Mouse (Mus musculus) limb, embryonic 12.5 days (tissue): ENCODE measurements around the gene Tom1l2. TPM values are rescaled to one million over a fixed set of nuclear protein-coding genes. Genes with fewer than 3 reads are reported as not detected.

Source experiments
- microRNA-seq: library from miRNA; unstranded; fragments of <30 nt; microRNA quantifications from one replicate; pipeline ENCODE4, GENCODE M21; 2017
- polyA plus RNA-seq: library from polyadenylated mRNA; unstranded; fragments of >200 nt; fragmentation: Nextera tagmentation; extraction: Ambion mirVana; gene quantifications from 2 replicates; pipeline ENCODE4 v1.2.1, GENCODE M21; 2016

Tom1l2 gene
- polyA plus RNA-seq, 1 experiment from 2014 or later: 21.6 TPM

Small RNA genes lying within 50 kb of the gene (microRNA-seq; reads per million reads assigned to microRNA genes)
- gene Gm27711 (not detected), gene Mir6921 (not detected), gene Mir6922 (not detected)

Other genes starting within 250 kb of the Tom1l2 start
- gene Rai1, start 247.9 kb downstream of the Tom1l2 start, polyA plus RNA-seq: 36.2 and 37.5 TPM in 2 replicates
- gene Srebf1, start 130.3 kb downstream of the Tom1l2 start, polyA plus RNA-seq: 54.1 and 61.2 TPM in 2 replicates
- gene Drc3, start 424 bp upstream of the Tom1l2 start, polyA plus RNA-seq: 2.1 and 2.9 TPM in 2 replicates
- gene Gid4, start 64.2 kb upstream of the Tom1l2 start, polyA plus RNA-seq: 28.0 and 29.3 TPM in 2 replicates
- 52.6 and 55.9 TPM in 2 replicates for gene Atpaf2, start 65.6 kb upstream of the Tom1l2 start, polyA plus RNA-seq
- gene Drg2, start 101.7 kb upstream of the Tom1l2 start, polyA plus RNA-seq: 117 and 124 TPM in 2 replicates
- gene Myo15, start 116.4 kb upstream of the Tom1l2 start, polyA plus RNA-seq: 0.64 TPM in 2 replicates
- 31.8 and 40.2 TPM in 2 replicates for gene Alkbh5, start 183.5 kb upstream of the Tom1l2 start, polyA plus RNA-seq